Mouse (Mus musculus): ENCODE data around the gene Mogat1.
A peak's percentile ranks its signal among the peaks of the same experiment; 100 is the strongest.
"Not testable (repeated sequence)": the region's sequence is repeated elsewhere in the genome, so short reads cannot be mapped to it uniquely, and the experiment has no call there.

The Mogat1 gene

GRCm38 (mm10) chr1:78536310-78537164, 25.7 kb downstream of the Mogat1 start:
- DNase-seq (ENCODE audit: low spot score in 2 of 2) = peak; percentile 30 to 79

- DNase-seq (ENCODE audit: low spot score in 2 of 2) = peak; percentile 67 to 76
These were observed 26.8 kb downstream of the Mogat1 start for GRCm38 (mm10) chr1:78537494-78538010.

- DNase-seq (ENCODE audit: low spot score in 2 of 2) = no peak
These were observed 27.6 kb downstream of the Mogat1 start for GRCm38 (mm10) chr1:78538396-78538795.

- DNase-seq (ENCODE audit: low spot score in 2 of 2) = no peak
These were observed 28.4 kb downstream of the Mogat1 start for GRCm38 (mm10) chr1:78539166-78539565.

DNA sequence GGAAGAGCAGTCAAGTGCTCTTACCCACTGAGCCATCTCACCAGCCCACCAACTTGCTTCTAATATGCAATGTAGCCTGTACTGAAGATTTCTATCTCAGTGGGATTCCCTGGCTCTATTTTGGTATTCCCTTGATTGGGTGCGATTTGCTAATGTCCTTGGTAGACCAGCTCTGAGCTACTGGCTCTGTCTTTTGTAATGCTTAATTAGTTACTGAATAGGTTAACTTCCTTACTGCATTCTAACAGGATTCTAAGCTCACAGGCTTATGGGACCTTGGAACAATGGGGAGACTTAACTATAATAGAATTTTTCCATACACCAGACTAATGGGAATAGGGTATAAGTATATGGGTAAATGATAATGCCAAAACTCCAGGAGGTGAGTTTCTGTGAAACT, 32.8 kb downstream of the Mogat1 start:
- DNase-seq (ENCODE audit: low spot score in 2 of 2) = not testable (repeated sequence)

- no peak for DNase-seq (ENCODE audit: low spot score in 2 of 2)
These were observed 35.5 kb downstream of the Mogat1 start for GRCm38 (mm10) chr1:78546258-78546657.

DNA sequence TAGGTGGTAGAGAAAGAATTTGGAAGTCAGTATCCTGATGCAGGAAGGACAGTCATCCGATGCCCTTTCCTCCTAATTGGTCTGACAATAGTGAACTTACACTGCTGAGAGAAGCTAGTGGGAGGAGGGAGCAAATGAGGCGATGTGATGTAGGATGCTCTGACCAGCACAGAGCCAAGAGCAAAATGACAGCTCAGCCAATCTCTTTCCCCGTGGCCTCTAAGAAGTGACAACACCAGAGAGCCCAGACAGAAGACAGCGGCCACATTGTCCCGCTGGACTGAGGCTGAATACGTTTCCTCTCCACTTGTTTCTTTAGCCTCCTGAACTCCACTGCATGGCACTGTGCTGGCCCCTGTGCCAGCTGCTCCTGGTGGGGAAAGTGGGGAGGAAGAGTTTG, 38.2 kb downstream of the Mogat1 start:
- DNase-seq (ENCODE audit: low spot score in 2 of 2) = no peak

DNA sequence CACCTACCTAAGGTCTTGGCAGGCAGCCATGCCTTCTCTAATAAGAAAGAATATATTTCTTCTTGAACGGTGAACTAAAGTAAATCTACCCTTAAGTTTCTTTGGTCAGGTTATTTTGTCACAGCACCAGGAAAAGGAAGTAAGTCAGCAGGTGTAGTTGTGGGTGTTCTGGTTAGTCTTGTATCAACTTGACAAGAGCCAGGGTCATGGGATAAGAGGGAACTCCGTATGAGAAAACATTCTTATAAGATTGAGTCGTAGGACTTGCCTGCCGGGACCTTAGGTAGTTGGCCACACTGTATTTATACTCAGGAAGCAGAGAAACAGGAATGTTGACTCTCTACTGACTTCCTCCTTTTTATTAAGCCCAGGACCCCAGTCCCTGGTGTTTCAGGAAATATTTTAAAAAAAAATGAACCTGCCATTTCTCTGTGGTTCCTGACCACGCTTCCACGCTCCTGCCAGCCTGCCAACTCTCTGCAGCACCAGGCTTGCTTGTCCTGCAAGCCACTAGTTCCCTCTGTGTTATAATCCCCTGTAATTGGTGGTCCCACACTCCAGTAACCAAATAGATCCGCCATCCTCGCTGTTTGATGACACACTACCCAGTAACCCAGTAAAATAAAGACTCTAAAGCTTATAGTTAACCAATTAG, 43.3 kb downstream of the Mogat1 start:
- DNase-seq (ENCODE audit: low spot score in 2 of 2) = no peak

DNA sequence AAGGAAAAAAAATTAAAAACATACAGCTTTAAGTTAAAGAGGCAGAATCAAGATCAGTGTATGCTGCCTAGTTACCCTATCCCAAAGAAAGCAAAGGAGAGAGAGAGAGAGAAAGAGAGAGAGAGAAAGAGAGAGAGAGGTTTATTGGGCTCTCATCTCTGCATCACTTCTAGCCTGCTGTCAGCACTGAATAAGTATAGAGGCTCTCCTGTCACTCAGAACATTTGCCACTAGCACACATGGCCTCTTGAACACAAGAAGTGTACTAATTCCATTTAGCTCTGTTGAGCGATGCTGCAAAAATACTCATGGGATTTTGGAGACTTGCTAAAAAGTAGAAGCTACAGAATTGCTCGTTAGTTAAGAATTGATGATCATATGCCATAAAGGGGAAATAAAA, 56.2 kb downstream of the Mogat1 start:
- DNase-seq (ENCODE audit: low spot score in 2 of 2) = no peak

DNA sequence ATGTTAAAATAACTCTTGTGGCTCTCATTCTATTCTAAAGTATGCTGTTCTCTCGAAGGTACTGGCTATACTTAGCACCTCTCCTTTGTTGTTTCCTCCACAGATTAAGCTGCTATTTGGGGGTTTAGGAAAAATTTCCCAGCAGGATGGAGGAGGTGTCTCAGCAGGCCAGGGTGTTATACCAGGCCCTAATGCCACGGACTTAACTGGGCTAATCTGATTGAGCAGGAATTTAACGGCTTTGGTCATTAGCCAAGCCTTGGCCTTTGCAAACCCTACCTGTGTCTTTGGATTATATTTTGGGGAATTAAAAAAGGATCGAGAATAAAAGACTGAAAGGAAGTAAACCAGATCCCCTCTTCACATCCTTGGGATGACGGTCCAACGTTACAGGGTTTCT, 56.6 kb downstream of the Mogat1 start:
- DNase-seq (ENCODE audit: low spot score in 2 of 2) = no peak

DNA sequence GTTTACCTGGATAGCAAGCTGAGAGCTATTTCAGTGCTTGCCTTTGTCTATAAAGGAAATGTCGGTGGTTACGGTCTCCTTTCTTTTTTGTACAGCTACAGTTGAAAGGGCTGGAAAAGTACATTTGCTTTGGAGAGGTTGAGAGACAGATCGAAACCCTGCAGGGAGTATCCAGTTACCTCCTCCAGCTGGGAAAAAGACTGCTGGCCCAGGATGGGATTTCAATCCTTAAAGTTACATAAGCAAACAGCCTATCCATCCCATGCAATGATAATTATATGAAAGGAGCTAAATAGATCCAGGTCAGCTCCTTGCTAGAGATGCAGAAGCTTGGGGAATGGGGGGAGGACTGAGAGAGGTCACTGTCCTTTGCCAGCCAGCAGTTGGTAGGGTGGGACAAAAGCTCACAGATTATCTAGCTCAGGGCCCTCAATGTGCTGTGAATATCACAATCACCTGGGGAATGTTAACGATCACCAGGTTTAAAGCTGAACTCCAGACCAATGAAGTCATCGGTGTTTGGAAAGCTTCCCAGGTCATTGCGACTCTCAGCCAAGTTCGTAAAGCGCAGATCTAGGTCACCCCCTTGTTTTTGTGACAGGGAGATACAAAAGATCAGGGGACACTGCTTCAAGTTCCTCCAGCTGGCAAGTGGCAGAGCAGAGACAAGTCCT, 57.2 kb downstream of the Mogat1 start:
- DNase-seq (ENCODE audit: low spot score in 2 of 2) = peak in 1 of 2 experiments; percentile 9

DNA sequence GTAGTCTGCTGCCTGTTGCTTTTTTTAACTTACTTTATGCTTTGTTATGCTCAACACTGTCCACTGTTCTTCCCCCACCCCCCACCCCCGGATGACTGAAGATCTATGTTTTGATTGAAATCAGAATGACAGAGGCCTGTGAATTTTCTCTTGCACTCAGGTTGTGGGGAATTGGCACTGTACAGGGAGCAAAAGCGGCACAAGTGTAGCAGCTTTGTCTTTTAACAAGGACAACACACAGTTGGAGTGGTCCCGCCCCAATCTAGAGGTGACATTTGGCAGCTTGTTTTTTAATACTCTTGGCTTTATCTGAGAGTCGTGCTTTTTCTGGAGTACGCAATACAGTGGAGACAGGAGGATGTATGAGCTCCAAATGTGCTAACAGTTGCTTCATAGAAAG, 58.8 kb downstream of the Mogat1 start:
- no peak for DNase-seq (ENCODE audit: low spot score in 2 of 2)

GRCm38 (mm10) chr1:78585080-78585479, 74.3 kb downstream of the Mogat1 start:
- DNase-seq (ENCODE audit: low spot score in 2 of 2) = no peak

- no peak for DNase-seq (ENCODE audit: low spot score in 2 of 2)
These were observed 76.2 kb downstream of the Mogat1 start for GRCm38 (mm10) chr1:78586986-78587385.

All from frontal cortex, postnatal 10 days (tissue).